Mouse (Mus musculus) left cerebral cortex, adult 6 months (tissue): ENCODE measurements around the gene Olfr622. TPM values are rescaled to one million over a fixed set of nuclear protein-coding genes. Genes with fewer than 3 reads are reported as not detected.

Experiments used
- long read RNA-seq, 2 experiments: library from polyadenylated mRNA; unstranded; transcript quantifications; one replicate each; pipeline ENCODE4 v2.0.0; 2019 to 2020
- polyA plus RNA-seq: library from polyadenylated mRNA; unstranded; fragments of <200 nt; fragmentation: Nextera tagmentation; gene quantifications from 2 replicates; pipeline ENCODE4 v1.2.3, GENCODE M21; 2021

Olfr622 gene
- not detected in 2 replicates for polyA plus RNA-seq
- long read RNA-seq, experiment 1: 0 reads
- long read RNA-seq, experiment 2: 0 reads

DNA sequence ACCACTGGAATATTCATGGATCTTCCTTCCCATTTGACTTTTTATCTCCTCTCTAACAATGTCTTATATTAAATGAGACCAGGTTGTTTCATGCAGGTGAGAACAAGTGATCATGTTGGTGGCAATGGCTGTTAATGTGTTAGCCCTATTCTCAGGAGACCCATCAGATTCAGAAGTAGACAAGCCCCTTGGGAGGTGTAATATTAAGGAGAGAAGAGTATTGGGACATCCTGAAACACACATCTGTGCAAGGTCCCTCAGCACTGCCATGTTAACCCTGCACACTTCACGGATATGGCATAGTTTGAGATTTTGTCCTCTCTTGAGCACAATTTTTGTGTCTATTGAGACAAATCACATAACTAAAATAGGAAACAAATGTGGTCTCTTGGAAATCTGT, at the start of gene Olfr622:
Gene Olfr622, minus strand, starts transcription at position 101 of the 400 bp plus-strand sequence.

DNA sequence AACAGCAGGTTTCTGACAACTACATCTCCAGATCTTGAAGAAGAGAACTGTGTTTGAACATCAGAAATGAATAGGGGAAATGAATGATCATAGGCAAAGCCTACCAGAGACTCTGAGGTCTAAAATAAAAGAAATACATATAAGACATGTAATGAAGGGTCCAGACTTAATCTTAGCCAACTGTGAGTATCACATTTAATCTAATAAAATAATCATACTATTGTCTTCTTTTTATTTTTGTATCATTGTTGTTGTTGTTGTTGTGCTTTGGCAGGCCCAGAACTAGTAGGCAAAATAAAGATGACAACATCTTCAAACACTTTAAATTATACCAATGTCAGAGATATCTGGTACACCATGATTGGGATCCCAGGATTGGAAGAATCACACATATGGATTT, 39.9 kb upstream of the Olfr622 start, which contains the start of gene Olfr625-ps1:
Gene Olfr625-ps1, plus strand, starts transcription at position 301 of the 400 bp plus-strand sequence.

DNA sequence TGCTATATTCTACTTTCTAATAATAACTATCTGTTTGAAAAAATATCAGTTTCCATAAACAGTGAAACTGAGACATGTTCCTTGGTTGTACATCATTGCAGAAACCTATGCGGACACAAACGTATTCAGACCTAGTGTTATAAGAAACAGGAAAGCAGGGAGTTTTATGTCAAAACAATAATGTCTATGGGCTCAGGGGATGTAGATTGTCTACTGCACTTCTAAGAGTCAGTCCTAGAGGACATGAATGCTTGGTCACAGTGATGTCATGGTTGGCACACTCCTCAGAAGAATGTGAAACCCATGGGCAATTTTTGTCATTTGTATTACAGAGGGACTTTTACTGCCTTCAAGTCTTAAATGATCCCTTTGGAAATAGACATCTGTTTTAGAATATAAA, 28.6 kb upstream of the Olfr622 start, which contains the start of gene Olfr624:
Gene Olfr624, minus strand, starts transcription at position 101 of the 400 bp plus-strand sequence.

DNA sequence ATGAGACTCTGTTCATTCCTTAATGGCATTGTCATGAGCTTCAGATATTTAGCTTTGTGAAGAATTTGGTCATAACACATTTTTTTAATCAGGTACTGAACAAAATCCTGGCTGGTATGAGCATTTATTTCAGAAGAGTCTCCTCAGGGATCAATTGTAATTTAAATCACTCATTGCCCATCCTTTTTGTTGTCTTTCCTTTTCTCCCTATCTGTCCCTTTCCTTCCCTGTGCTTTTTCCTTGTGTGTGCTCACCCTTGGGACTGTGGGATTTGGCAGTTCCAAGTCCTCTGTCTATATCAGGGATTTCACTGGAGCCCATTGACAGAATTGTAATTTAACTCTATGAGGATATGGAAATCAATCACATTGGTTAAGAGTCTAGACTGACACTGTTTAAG, 21.1 kb upstream of the Olfr622 start, which contains the start of gene Olfr623:
Gene Olfr623, minus strand, starts transcription at position 101 of the 400 bp plus-strand sequence.

DNA sequence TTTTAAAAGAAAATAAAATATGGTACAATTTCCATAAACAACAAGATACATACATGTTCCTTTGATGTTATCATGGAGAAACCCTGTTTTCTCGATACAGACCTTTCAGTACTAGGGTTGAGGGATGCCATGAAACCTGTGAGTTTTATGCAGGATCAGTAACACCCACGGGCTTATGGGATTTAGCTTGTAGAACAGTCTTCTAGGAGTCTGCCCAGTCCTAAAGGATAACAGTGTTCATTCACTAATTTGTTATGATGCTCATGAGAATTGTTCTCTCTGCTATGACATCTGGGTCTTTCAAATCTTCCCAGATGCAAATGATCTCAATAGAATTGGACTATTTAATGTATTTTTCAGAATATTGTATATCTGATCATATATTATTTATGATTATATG, 30.1 kb downstream of the Olfr622 start, which contains the start of gene Olfr620:
Gene Olfr620, minus strand, starts transcription at position 101 of the 400 bp plus-strand sequence.

DNA sequence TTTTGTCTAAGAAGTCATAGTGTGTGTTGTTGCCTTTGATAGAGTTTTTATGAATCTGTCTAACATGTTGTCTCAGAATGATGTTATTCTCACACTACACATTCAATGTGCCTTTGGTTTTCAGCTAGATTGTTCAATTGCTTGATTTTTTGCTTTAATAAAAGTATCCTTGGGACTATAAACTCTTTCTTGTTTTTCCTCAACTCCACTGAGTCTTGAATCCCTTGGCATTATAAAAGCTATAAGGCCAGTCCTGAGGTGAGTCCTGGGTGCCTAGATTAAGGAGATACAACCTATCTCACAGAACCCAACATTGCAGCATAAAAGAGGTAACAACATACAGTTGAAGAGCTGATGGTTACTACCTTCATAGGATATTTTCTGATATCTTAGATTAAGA, 42.2 kb downstream of the Olfr622 start, which contains the start of gene Olfr619:
Gene Olfr619, plus strand, starts transcription at position 301 of the 400 bp plus-strand sequence.

DNA sequence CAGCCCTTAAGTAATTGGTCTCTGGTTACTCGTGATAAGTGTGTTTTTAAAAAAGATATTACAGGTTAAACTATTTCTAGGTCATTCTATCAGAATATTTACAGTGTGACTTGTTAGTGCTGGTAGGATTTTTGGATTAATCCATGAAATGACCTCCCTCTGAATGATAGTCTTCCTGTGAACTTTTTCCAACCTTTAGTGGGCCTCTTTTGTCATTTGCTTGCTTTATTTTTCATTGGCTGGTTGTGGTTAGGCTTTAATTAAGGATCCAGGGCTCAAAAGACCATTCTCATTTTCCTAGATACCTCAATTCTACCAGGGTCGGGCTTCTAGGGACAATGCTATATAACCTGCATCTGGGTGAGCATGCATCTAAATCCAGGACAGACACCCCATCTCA, 52.7 kb downstream of the Olfr622 start, which contains the start of gene Olfr618:
Gene Olfr618, plus strand, starts transcription at position 301 of the 400 bp plus-strand sequence.

Other genes starting within 250 kb of the Olfr622 start
- not detected in 2 replicates for gene Usp17lc, start 227.6 kb downstream of the Olfr622 start, polyA plus RNA-seq
- not detected in 2 replicates for gene Olfr605, start 197.3 kb downstream of the Olfr622 start, polyA plus RNA-seq
- gene Olfr606, start 193.7 kb downstream of the Olfr622 start, polyA plus RNA-seq: not detected in 2 replicates
- not detected in 2 replicates for gene Olfr607, start 178.6 kb downstream of the Olfr622 start, polyA plus RNA-seq
- gene Olfr608, start 172.8 kb downstream of the Olfr622 start, polyA plus RNA-seq: not detected in 2 replicates
- not detected in 2 replicates for gene Olfr609, start 144.6 kb downstream of the Olfr622 start, polyA plus RNA-seq
- not detected in 2 replicates for gene Olfr610, start 130.6 kb downstream of the Olfr622 start, polyA plus RNA-seq
- gene Olfr611, start 121.9 kb downstream of the Olfr622 start, polyA plus RNA-seq: not detected in 2 replicates
- not detected in 2 replicates for gene Olfr612, start 100.0 kb downstream of the Olfr622 start, polyA plus RNA-seq
- not detected in 2 replicates for gene Olfr613, start 94.6 kb downstream of the Olfr622 start, polyA plus RNA-seq
- gene Olfr615, start 86.6 kb downstream of the Olfr622 start, polyA plus RNA-seq: not detected in 2 replicates
- not detected in 2 replicates for gene Olfr616, start 73.6 kb downstream of the Olfr622 start, polyA plus RNA-seq
- gene Olfr617, start 69.6 kb downstream of the Olfr622 start, polyA plus RNA-seq: not detected in 2 replicates
- not detected in 2 replicates for gene Olfr618, start 52.6 kb downstream of the Olfr622 start, polyA plus RNA-seq
- not detected in 2 replicates for gene Olfr619, start 42.1 kb downstream of the Olfr622 start, polyA plus RNA-seq
- not detected in 2 replicates for gene Olfr620, start 30.2 kb downstream of the Olfr622 start, polyA plus RNA-seq
- gene Olfr623, start 21.0 kb upstream of the Olfr622 start, polyA plus RNA-seq: not detected in 2 replicates
- gene Olfr624, start 28.5 kb upstream of the Olfr622 start, polyA plus RNA-seq: 0.01 TPM in 1 of 2 replicates, not detected in the other
- gene Olfr625-ps1, start 40.0 kb upstream of the Olfr622 start, polyA plus RNA-seq: not detected in 2 replicates
- gene Olfr243, start 72.0 kb upstream of the Olfr622 start, polyA plus RNA-seq: not detected in 2 replicates
- not detected in 2 replicates for gene Olfr628, start 87.7 kb upstream of the Olfr622 start, polyA plus RNA-seq
- gene Olfr629, start 102.2 kb upstream of the Olfr622 start, polyA plus RNA-seq: not detected in 2 replicates
- gene Olfr630, start 114.6 kb upstream of the Olfr622 start, polyA plus RNA-seq: not detected in 2 replicates
- not detected in 2 replicates for gene Olfr69, start 128.9 kb upstream of the Olfr622 start, polyA plus RNA-seq
- gene Olfr68, start 137.0 kb upstream of the Olfr622 start, polyA plus RNA-seq: not detected in 2 replicates
- gene Olfr67, start 149.1 kb upstream of the Olfr622 start, polyA plus RNA-seq: not detected in 2 replicates
- 3.2 and 6.0 TPM in 2 replicates for gene Hbb-bt, start 171.3 kb upstream of the Olfr622 start, polyA plus RNA-seq
- gene Hbb-bs, start 185.4 kb upstream of the Olfr622 start, polyA plus RNA-seq: 18.9 and 25.8 TPM in 2 replicates
- not detected in 2 replicates for gene Hbb-bh2, start 197.8 kb upstream of the Olfr622 start, polyA plus RNA-seq
- gene Hbb-bh1, start 200.5 kb upstream of the Olfr622 start, polyA plus RNA-seq: not detected in 2 replicates
- 0.20 TPM in 1 of 2 replicates, not detected in the other for gene Hbb-y, start 210.5 kb upstream of the Olfr622 start, polyA plus RNA-seq
- not detected in 2 replicates for gene Olfr66, start 243.6 kb upstream of the Olfr622 start, polyA plus RNA-seq